Mouse (Mus musculus) cerebellum, adult 9-10 months (tissue): ENCODE results near the gene Sprr2e.

Experiments
- DNase-seq: peaks from one replicate; pipeline ENCODE4 v3.0.0; 2022

Gene Sprr2e

DNA sequence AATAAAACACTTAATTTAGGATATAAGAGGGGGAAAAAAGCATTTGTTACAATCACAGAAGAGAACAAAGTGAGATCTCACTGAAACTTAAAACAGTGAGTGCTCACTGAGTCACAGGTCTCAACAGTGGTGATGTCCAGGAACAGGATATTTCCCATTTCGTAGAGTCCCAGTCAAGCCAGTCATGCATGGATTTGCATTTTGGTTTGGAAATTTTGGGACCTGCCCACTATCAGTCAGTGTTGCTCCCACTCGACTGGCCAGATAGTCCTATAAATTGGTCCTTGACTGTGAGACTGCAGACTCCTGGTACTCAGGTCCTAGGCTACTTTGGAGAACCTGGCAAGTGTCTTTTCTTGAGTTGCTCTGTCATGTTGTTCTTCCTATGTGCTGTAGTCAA is at the start of gene Sprr2e:
Sprr2e (plus strand) TSS at position 301 of the 400 bp plus-strand sequence.
- no peak for DNase-seq

- no peak for DNase-seq
Measured at GRCm38 (mm10) chr3:92307406-92307805, 44.5 kb upstream of the Sprr2e start.

DNA sequence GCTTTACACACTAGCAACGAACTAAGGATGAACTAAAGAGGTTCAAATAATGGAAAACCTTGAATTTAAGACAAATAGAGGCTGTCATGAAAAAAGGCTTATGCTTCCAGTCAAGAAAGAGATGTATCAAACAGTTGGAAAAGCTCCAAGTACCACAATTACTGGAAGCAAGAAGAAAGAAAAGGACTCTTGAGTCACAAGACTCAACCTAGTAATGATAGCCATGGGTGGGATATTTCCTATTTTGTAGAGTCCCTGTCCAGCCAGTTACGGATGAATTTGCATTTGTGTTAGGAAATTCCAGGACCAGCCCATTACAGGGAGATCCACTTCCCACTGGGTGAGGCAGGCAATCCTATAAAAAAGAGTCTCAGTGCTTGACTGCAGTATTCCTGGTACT is 35.6 kb upstream of the Sprr2e start, which contains the start of gene Sprr2b:
Sprr2b (plus strand) TSS at position 301 of the 400 bp plus-strand sequence.
- no peak for DNase-seq

DNA sequence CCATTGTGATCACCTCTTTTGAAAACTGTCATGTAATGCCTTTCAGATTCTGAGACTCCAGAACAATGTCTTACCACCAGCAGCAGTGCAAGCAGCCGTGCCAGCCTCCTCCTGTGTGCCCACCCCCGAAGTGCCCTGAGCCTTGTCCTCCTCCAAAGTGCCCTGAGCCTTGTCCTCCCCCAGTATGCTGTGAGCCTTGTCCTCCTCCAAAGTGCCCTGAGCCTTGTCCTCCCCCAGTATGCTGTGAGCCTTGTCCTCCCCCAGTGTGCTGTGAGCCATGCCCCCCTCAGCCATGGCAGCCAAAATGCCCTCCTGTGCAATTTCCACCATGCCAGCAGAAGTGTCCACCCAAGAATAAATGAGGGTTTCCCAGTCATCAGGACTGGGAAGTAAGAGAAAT is 34.6 kb upstream of the Sprr2e start:
- DNase-seq = no peak

- DNase-seq = no peak
Measured at GRCm38 (mm10) chr3:92336278-92336677, 15.7 kb upstream of the Sprr2e start.

GRCm38 (mm10) chr3:92338840-92339239 is 13.1 kb upstream of the Sprr2e start, which contains the start of gene Sprr2d:
TSS of gene Sprr2d (plus strand) at chr3:92339140.
- no peak for DNase-seq

DNA sequence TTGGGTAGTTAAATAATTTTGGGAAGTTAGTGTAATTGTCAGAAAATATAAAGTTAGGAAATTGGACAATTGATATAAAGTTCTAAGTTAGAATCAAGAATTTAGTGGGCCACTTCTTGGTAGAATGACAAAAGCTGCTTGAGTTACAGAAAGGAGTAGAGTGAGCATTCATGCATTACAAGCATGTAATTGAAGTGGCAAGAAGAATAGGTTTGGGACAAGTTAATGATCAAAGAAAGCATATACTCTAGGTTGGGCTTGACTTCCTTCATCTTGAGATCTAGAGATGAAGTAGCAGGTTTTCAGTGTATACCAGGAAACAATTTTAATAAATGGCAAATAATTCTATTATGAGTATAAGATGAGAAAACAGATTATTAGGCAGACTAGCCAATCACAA is 9.7 kb downstream of the Sprr2e start:
- no peak for DNase-seq

DNA sequence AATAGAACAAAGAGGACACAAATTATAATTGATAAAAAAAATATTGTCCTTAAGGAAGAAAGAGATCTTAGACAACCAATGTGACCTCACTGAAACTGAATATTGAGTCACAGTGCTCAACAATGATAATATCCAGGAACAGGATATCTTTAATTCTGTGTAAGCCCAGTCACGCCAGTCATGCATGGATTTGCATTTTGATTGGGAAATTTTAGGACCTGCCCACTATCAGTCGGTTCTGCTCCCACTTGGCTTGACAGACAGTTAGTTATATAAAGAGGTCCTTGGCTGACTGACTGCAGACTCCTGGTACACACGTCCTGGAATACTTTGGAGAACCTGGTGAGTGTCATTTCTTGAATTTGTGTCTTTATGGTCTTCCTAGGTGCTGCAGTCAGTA is 12.9 kb downstream of the Sprr2e start, which contains the start of gene Sprr2f:
Sprr2f (plus strand) TSS at position 301 of the 400 bp plus-strand sequence.
- no peak for DNase-seq

DNA sequence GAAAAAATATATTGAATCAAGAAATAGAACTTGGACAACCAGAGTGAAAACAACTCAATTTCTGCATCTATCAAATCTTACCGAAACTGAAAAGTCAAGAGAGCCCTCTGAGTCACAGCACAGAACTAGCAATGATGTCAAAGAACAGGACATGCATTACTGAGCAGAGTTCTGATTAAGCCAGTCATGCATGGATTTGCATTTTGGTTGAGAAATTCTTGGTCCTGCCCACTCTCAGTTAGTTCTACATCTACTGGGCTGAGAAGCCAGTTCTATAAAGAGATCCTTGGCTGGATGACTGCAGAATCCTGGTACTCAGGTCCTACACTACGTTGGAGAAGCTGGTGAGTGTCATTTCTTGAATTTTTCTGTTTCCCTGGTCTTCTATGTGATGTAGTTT is 21.7 kb downstream of the Sprr2e start:
- DNase-seq = no peak

DNA sequence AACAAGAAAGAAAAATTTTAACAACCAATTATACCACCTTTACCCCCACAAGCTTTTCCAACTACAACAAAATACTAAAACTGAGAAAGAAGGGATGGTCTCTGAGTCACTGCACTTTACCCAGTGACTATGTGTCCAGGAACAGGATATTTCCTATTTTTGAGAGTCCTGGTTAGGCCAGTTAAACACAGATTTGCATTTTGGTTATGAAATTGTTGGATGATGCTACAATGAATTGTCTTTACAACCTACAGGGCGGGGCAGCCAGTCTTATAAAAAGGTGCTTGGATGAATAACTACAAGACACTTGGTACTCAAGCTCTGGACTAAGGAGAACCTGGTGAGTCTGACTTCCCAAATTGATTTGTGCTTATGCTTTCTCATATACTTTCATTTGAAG is 33.4 kb downstream of the Sprr2e start, which contains the start of gene Sprr2h:
Sprr2h (plus strand) TSS at position 301 of the 400 bp plus-strand sequence.
- DNase-seq = no peak

GRCm38 (mm10) chr3:92394301-92394700 is 42.4 kb downstream of the Sprr2e start:
- DNase-seq = no peak
